Mouse (Mus musculus): ENCODE data around the gene Pard6a.

Pard6a gene

DNA sequence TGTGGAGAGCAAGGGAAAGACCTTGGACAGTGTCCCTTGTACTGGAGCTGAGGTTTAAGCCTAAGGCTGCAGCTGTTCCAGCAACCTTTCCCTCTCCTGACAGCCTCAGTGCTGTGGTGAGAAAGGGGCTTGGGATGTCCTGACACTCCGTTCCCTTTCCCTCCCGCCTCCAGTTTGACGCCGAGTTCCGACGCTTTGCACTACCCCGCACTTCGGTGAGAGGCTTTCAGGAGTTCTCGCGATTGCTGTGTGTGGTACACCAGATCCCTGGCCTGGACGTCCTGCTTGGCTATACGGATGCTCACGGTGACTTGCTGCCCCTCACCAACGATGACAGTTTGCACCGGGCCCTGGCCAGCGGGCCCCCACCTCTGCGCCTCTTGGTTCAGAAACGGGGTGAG, 1.1 kb downstream of the Pard6a start:
- DNase-seq (ENCODE audit: low spot score) = no peak

GRCm38 (mm10) chr8:105702731-105703415, 1.9 kb downstream of the Pard6a start:
- no peak for DNase-seq (ENCODE audit: low spot score)

- no peak for DNase-seq (ENCODE audit: low spot score)
These were observed 3.3 kb downstream of the Pard6a start for GRCm38 (mm10) chr8:105704146-105704812.

GRCm38 (mm10) chr8:105704955-105705354, 4.0 kb downstream of the Pard6a start:
- DNase-seq (ENCODE audit: low spot score) = no peak

- DNase-seq (ENCODE audit: low spot score) = no peak
These were observed 5.5 kb downstream of the Pard6a start for GRCm38 (mm10) chr8:105706426-105706825.

GRCm38 (mm10) chr8:105707498-105708403, 6.8 kb downstream of the Pard6a start, which contains the start of the genes 4933405L10Rik and Enkd1:
4933405L10Rik (plus strand) TSS chr8:105707655.
Enkd1 (minus strand) TSS chr8:105708210.
- peak; percentile 78 for DNase-seq (ENCODE audit: low spot score)

DNA sequence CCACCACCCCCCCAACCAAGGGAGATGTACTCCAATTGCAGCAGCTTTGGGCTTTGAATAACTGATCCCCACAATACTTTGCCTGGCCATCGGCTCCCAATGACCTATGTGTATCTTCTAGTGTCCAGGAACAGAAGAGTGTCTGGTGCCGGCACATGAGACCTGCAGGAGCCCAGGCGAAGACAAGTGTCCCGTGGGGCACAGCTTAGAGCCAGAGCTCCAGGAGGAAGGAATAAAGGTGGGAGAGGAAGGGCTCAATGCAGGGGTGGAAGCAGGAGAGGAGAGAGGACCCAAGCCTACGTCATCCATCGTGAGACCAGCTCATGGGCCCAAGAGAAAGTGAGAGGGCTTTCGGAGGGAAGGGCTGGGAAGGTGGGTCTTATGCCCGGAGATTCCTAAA, 7.7 kb downstream of the Pard6a start:
- no peak for DNase-seq (ENCODE audit: low spot score)

DNA sequence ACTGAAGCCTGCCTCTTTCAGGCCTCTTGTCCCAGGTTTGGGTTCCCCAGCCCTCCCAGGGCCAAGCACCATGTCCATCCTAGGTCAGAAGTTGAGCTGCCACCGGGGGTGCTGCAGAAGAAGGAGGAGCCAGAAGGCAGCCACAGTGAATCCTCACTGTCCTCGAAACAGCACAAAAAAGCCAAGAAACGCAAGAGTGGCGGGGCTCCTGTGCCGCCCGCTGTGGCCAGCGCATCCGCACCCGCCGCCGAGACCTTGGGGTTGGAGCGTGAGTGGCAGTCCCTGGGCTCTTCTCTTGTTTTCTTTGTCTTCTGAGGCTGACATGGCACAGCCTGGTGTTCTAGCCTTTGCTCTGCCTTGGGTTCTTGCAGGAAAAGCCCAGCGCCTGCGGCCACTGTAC, 8.4 kb downstream of the Pard6a start:
- DNase-seq (ENCODE audit: low spot score) = no peak

DNA sequence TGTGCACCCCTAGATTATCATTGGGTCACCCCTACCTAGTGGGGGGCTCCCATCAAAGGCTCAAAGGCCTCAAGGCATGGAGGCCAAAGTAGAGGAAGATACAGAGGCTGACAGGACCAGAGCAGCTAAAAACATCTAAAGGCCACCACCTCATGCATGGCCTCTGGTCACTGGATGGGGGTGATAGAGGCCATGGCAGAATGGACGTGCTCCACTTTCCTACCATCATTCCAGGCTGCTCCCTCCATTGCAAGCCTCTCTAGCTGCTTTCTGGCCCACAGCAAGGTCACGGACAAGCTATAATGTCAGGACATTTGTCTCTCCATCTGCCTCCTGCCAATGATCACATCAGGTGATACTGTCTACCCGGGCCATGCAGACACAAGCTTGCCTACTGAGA, 11.3 kb downstream of the Pard6a start:
- no peak for DNase-seq (ENCODE audit: low spot score)

DNA sequence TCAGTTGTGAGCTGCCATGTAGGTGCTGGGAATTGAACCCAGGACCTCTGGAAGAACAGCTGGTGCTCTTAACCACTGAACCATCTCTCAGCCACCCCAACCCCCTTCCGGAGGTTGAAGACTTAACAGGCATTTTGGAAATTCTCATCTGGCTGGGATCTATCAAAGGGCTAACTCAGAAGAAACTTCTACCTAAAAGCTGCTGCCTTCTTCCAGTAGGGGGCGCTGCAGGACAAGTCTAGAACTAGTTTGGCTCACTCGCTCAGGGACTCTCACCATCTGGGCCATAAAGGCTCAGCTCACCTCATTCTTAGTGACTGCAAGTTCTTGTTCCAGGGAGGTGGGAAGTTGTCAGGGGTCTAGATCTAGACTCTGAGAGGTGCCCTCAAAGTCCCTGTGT, 13.2 kb downstream of the Pard6a start:
- peak; percentile 55 for DNase-seq (ENCODE audit: low spot score)

DNA sequence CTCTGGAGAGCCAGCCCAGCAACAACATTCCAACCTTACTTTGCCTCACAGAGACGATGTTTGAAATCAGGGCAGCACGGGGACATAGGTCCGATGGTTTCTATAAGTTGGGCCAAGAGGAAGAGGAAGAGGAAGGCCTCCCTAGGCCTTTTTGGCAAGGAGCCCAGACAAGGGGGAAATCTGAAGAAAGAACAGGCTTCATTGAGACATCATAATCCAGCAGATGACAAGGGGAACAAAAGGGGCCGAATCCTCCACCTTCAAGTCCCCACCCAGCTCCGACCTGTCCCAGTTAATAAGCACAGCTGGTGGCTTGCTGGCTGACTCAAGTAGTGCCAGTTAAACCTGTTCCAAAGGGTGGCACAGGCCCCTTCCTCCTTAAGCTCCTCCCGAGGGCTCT, 14.1 kb downstream of the Pard6a start:
- no peak for DNase-seq (ENCODE audit: low spot score)

GRCm38 (mm10) chr8:105716302-105716945, 15.5 kb downstream of the Pard6a start:
- no peak for DNase-seq (ENCODE audit: low spot score)

DNA sequence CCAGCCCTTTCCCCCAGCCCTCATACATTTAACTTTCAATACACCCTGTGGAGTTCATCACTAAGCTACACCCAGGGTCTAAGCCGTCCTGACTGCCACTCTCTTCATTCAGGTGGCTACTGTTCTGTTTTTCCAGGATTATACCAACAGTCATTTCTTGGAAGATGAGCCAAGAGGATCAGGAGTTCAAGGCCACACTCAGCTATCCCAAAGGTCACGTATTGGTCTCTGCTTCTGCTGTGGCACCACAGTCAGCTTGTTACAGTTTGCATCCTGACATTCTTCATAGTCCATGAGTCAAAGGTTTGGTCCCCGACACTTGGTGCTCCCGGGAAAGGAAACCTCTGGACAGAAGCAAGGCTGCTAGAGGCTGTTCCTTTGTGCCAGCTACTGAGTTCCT, 18.7 kb downstream of the Pard6a start:
- no peak for DNase-seq (ENCODE audit: low spot score)

DNA sequence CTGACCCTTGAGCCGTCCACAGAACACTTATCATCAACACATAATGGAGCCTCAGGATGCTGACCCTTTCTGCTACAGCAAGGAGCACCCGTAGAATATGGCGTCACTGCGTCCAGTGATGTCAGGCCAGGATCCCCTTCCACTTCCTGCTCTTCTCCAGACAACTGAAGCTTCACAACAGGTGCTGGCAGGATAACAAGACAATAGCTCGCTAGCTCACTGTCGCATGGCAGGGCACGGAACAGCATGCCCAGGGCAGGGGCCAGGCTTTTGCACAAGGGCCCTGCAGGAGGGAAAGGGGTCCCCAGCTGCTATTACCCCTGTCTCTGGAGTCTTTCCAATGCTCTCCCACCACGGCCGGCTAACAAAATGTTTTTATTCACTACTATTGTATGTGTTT, 21.9 kb downstream of the Pard6a start:
- DNase-seq (ENCODE audit: low spot score) = no peak

GRCm38 (mm10) chr8:105725726-105726125, 24.8 kb downstream of the Pard6a start:
- DNase-seq (ENCODE audit: low spot score) = no peak

DNA sequence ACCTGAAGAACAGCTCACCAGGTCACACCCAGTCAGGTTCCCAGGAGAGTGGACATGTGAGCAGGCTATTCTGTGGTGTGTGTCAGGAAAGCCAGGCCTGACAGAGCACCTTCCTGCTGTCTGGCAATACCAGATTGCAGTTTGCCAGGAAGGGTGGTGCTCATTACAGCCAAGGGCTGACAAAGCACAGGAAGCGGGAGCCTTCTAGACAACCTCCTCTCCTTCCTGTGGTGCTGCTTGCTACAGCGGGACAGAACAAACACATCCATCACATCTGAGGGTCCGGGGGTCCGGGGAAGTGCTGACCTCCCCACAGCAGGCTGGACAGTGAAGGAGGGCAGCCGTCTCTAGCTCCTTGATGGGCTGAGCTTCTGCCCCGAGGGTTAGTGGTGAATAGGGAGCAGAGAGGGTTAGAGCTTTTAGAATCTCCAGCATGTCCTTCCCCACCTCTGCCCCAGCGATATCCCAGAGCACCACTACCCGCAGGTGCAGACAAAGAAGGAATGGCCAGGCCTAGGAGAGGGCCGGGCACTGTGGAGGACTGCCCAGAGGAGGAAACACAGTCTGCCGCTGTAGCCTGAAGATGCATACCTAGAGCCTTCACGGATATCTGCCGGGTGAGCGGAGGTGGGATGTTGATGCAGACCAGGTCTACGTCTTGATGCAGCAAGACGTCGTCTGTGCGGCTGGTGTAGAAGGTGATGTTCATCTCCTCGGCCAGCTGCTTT, 26.6 kb downstream of the Pard6a start:
- DNase-seq (ENCODE audit: low spot score) = no peak

DNA sequence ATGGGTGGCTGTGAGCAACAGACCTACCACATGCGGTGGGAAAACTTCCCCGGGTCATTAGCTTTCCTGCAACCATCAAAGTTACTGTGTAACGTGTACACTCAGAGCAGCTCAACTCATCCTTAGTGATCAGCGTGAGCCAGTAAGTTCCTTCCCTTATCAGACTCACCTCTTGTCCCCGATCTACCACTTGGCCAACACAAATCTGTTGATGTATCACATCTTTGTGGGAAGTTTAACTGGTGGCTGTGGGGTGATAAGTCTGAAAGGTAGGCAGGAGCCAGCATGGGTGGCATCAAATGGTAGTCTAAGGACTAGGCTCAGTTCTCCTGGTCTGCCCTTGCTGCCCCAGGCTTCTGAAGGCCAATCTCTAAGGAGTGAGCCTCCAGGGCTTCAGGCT, 31.2 kb downstream of the Pard6a start:
- no peak for DNase-seq (ENCODE audit: low spot score)

DNA sequence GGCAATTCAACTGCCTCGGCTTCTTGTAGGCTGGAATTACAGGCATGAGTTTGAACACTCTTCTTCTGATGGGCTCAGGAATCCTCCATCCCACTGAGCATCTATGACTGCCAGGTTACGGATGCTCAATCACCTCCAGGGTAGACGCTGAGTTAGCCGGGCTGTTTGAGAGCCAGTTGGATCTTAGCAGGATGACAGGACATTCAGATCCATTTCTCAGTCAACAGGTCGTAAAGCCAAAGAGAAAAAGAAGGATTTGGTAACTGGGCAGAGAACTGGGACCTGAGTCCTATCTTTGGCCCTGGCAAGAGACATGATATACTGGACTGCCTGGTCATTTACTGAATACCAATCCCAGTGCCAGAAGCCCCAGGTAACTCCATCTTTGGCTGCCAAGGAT, 38.3 kb downstream of the Pard6a start:
- DNase-seq (ENCODE audit: low spot score) = no peak

DNA sequence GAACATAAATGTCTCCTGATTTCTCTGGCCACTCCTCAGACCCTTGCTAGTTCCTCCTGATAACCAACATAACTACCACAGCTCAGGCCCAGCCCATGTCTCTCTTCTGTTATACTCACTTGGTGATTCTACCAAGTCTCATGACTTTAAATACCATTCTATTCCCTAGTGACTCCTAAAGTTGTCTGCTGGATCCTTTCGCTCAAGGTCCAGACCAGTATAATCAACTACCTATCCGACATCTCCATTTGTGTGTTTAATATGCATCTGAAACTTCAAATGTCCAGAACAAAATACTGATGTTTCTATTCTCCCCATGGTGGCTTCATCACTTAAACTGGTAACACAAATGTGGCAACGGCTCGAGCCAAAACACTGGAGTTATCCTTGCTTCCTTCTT, 42.4 kb downstream of the Pard6a start:
- DNase-seq (ENCODE audit: low spot score) = no peak

GRCm38 (mm10) chr8:105750606-105751005, 49.7 kb downstream of the Pard6a start:
- peak; percentile 47 for DNase-seq (ENCODE audit: low spot score)

Measured in ovary, adult 18-20 months (tissue).